In genomic region chr12:71048561-71048960, GRCm38 (mm10) we compare ENCODE assay signal across 8 mouse cellular contexts. TPM values are rescaled to one million over a fixed set of nuclear protein-coding genes. Genes with fewer than 3 reads are reported as not detected.
DNase-seq lines count a peak whose midpoint lies in the region; ATAC-seq and TF ChIP-seq lines count a peak whose summit lies in the region.

No protein-coding gene starts in this region.

- no peak for DNase-seq in heart, postnatal 0 days (ENCODE audit: low spot score)
- no peak for DNase-seq in heart, adult 11 months
- no peak for DNase-seq in MEL (ENCODE audit: low read depth, low spot score)
- DNase-seq in adipocyte (ENCODE audit: low spot score) = no peak
- no peak for DNase-seq in embryo, embryonic 11 days
- DNase-seq in frontal cortex, postnatal 36 days (ENCODE audit: low spot score in 2 of 2) = no peak

- H3K36me3 ChIP-seq in heart, postnatal 0 days (replicated peaks; ENCODE audit: control insufficient read depth, insufficient read depth, low read length) = peaks cover 31% of the 10 kb centered on the region
- H3K36me3 ChIP-seq in MEL (ENCODE audit: control insufficient read depth in 1 of 2, insufficient read depth in 2 of 2, low read length in 2 of 2) = peaks cover 0 to 13% of the 10 kb centered on the region in 2 experiments
- H3K36me3 ChIP-seq in forebrain, embryonic 12.5 days (replicated peaks) = peaks cover 13% of the 10 kb centered on the region
- peaks cover 20% of the 10 kb centered on the region for H3K36me3 ChIP-seq in midbrain, embryonic 12.5 days

- no peak for TF ChIP-seq EP300 in heart, postnatal 0 days (IDR thresholded peaks at IDR 0.05; ENCODE audit: low read depth)
- TF ChIP-seq EP300 in MEL (IDR thresholded peaks at IDR 0.05; ENCODE audit: low read depth in 1 of 2, low read length in 2 of 2) = no peak

- H3K27me3 ChIP-seq in heart, postnatal 0 days (ENCODE audit: control insufficient read depth, insufficient read depth, low read length) = no peaks in the 10 kb centered on the region
- H3K27me3 ChIP-seq in MEL (ENCODE audit: control insufficient read depth in 1 of 2, insufficient read depth in 2 of 2, low read length in 2 of 2) = no peaks in the 10 kb centered on the region
- no peaks in the 10 kb centered on the region for H3K27me3 ChIP-seq in forebrain, embryonic 12.5 days
- H3K27me3 ChIP-seq in midbrain, embryonic 12.5 days = no peaks in the 10 kb centered on the region

- no peak overlapping the region for H3K9ac ChIP-seq in heart, postnatal 0 days (replicated peaks; ENCODE audit: low read depth, low read length)
- no peak overlapping the region for H3K9ac ChIP-seq in MEL (ENCODE audit: control insufficient read depth, low read depth, low read length, poor library complexity, severe bottlenecking)
- H3K9ac ChIP-seq in forebrain, embryonic 12.5 days = peak overlapping the region; percentile 51
- peak overlapping the region; percentile 29; the same call in 1 of the 2 replicates for H3K9ac ChIP-seq in midbrain, embryonic 12.5 days (replicated peaks)

- H3K9me3 ChIP-seq in heart, postnatal 0 days (replicated peaks; ENCODE audit: control insufficient read depth, low read length) = no peaks in the 10 kb centered on the region
- no peaks in the 10 kb centered on the region for H3K9me3 ChIP-seq in MEL (replicated peaks; ENCODE audit: insufficient read depth, low read length)
- H3K9me3 ChIP-seq in forebrain, embryonic 12.5 days = no peaks in the 10 kb centered on the region
- no peaks in the 10 kb centered on the region for H3K9me3 ChIP-seq in midbrain, embryonic 12.5 days

- no peak for ATAC-seq in heart, postnatal 0 days (ENCODE audit: insufficient read depth, low read depth)
- no peak for ATAC-seq in forebrain, embryonic 12.5 days (ENCODE audit: low FRiP score)
- ATAC-seq in midbrain, embryonic 12.5 days (ENCODE audit: low FRiP score, low read depth) = no peak

- peak overlapping the region; percentile 64; the same call in 1 of the 2 replicates for H3K27ac ChIP-seq in heart, postnatal 0 days (ENCODE audit: low read depth)
- H3K27ac ChIP-seq in MEL (ENCODE audit: control insufficient read depth, low read depth, low read length) = peak overlapping the region; percentile 28; the same call in 1 of the 2 replicates
- peak overlapping the region; percentile 97 for H3K27ac ChIP-seq in forebrain, embryonic 12.5 days
- H3K27ac ChIP-seq in midbrain, embryonic 12.5 days (replicated peaks) = peak overlapping the region; percentile 85

- H3K4me1 ChIP-seq in heart, postnatal 0 days (ENCODE audit: control insufficient read depth, insufficient read depth) = peaks cover 19% of the 10 kb centered on the region; the same call in 1 of the 2 replicates
- H3K4me1 ChIP-seq in MEL (ENCODE audit: control insufficient read depth in 1 of 2, insufficient read depth in 2 of 2, low read length in 2 of 2) = peaks cover 5 to 8% of the 10 kb centered on the region in 2 experiments; a peak in 3 of 4 replicates
- H3K4me1 ChIP-seq in forebrain, embryonic 12.5 days = peaks cover 32% of the 10 kb centered on the region
- H3K4me1 ChIP-seq in midbrain, embryonic 12.5 days = peaks cover 24% of the 10 kb centered on the region

- peak overlapping the region; percentile 24 for H3K4me3 ChIP-seq in heart, postnatal 0 days (ENCODE audit: low read depth, low read length)
- 0 out of 4 replicates have a peak overlapping the region, but pooled peaks of 1 of the 2 experiments have one; percentile 2 for H3K4me3 ChIP-seq in MEL (ENCODE audit: control insufficient read depth in 1 of 2, insufficient read depth in 1 of 2, low read depth in 2 of 2, low read length in 2 of 2)
- H3K4me3 ChIP-seq in forebrain, embryonic 12.5 days (replicated peaks) = peak overlapping the region; percentile 33
- H3K4me3 ChIP-seq in midbrain, embryonic 12.5 days = peak overlapping the region; percentile 33

- TF ChIP-seq POLR2A in MEL (IDR thresholded peaks at IDR 0.05; ENCODE audit: control insufficient read depth in 1 of 2, insufficient read depth in 1 of 2, low read depth in 1 of 2, low read length in 2 of 2, poor library complexity in 1 of 2) = no peak

- peak overlapping the region; percentile 49 for H3K4me2 ChIP-seq in heart, postnatal 0 days (ENCODE audit: low read depth, low read length)
- peak overlapping the region; percentile 50 for H3K4me2 ChIP-seq in forebrain, embryonic 12.5 days
- peak overlapping the region; percentile 49 for H3K4me2 ChIP-seq in midbrain, embryonic 12.5 days (replicated peaks)

- no peak for TF ChIP-seq RAD21 in MEL (IDR thresholded peaks at IDR 0.05; ENCODE audit: low read depth, low read length)

- H3K79me2 ChIP-seq in MEL (ENCODE audit: control insufficient read depth, insufficient read depth, low read length, poor library complexity) = no peaks in the 10 kb centered on the region

- WGBS in heart, postnatal 0 days = 21% methylated on average over 1 of the region's 1 CpGs
- WGBS in forebrain, embryonic 12.5 days = 59% methylated on average over 1 of the region's 1 CpGs
- WGBS in midbrain, embryonic 12.5 days = 75% methylated on average over 1 of the region's 1 CpGs

- no peak for TF ChIP-seq CTCF in heart, postnatal 0 days (IDR thresholded peaks at IDR 0.05; ENCODE audit: low read depth)
- no peak for TF ChIP-seq CTCF in MEL (IDR thresholded peaks at IDR 0.05 in 2 of 3, conservative IDR thresholded peaks at IDR 0.05 in 1 of 3; ENCODE audit: control insufficient read depth in 1 of 3, insufficient read depth in 1 of 3, low read depth in 2 of 3, low read length in 3 of 3, poor library complexity in 1 of 3, severe bottlenecking in 1 of 3)

TF ChIP-seq in MEL, 35 proteins besides CTCF, POLR2A, EP300 and RAD21:
- TF ChIP-seq RCOR1 (IDR thresholded peaks at IDR 0.05; ENCODE audit: low read depth, low read length) (no peak), TAL1 (IDR thresholded peaks at IDR 0.05; ENCODE audit: low read length) (no peak), ETS1 (IDR thresholded peaks at IDR 0.05; ENCODE audit: low read depth, low read length) (no peak), MXI1 (IDR thresholded peaks at IDR 0.05; ENCODE audit: low read depth, low read length) (no peak), BHLHE40 (IDR thresholded peaks at IDR 0.05; ENCODE audit: borderline replicate concordance, low read depth, low read length) (no peak), POLR2AphosphoS5 (IDR thresholded peaks at IDR 0.05; ENCODE audit: borderline replicate concordance, low read depth, low read length) (no peak), JUND (IDR thresholded peaks at IDR 0.05; ENCODE audit: low read depth, low read length) (no peak), HCFC1 (IDR thresholded peaks at IDR 0.05; ENCODE audit: low read depth, low read length) (no peak), MAFK (IDR thresholded peaks at IDR 0.05; ENCODE audit: borderline replicate concordance, low read depth, low read length) (no peak), USF1 (IDR thresholded peaks at IDR 0.05; ENCODE audit: low read depth, low read length) (no peak), POLR2AphosphoS2 (IDR thresholded peaks at IDR 0.05; ENCODE audit: low read length) (no peak), TBP (IDR thresholded peaks at IDR 0.05; ENCODE audit: low read depth, low read length) (no peak), CHD1 (IDR thresholded peaks at IDR 0.05; ENCODE audit: low read depth, low read length) (no peak), UBTF (IDR thresholded peaks at IDR 0.05; ENCODE audit: borderline replicate concordance, insufficient read depth, low read depth, low read length) (no peak), NELFE (IDR thresholded peaks at IDR 0.05; ENCODE audit: low read depth, low read length) (no peak), E2F4 (IDR thresholded peaks at IDR 0.05; ENCODE audit: borderline replicate concordance, low read depth, low read length) (no peak), ZNF384 (IDR thresholded peaks at IDR 0.05; ENCODE audit: low read depth, low read length) (no peak), ZKSCAN1 (IDR thresholded peaks at IDR 0.05; ENCODE audit: low read depth, low read length) (no peak)

RNA-seq across cellular contexts. Expression of gene Arid4a, which starts 32.8 kb away (rescaled TPM):
- 3.2 and 6.9 TPM in 2 replicates for total RNA-seq in heart, postnatal 0 days (2014; rRNA removed; ENCODE audit: low replicate concordance)
- polyA plus RNA-seq in heart, postnatal 0 days (2015; fragmentation: Nextera tagmentation; extraction: Ambion mirVana) = 18.1 and 21.4 TPM in 2 replicates
- 6.7 and 7.2 TPM in 2 replicates for total RNA-seq in MEL (2012; rRNA removed)
- 10 to 100 TPM in 1 of 2 experiments, not detected in 1; 13.0 TPM for polyA plus RNA-seq in MEL (2012; ENCODE audit: insufficient read depth in 1 of 2, insufficient read length in 2 of 2, low read depth in 1 of 2, low replicate concordance in 2 of 2, missing spikeins in 1 of 2)
- 41.1 and 41.5 TPM in 2 replicates for polyA plus RNA-seq in forebrain, embryonic 12.5 days (2016; fragmentation: Nextera tagmentation; extraction: Ambion mirVana)
- polyA plus RNA-seq in midbrain, embryonic 12.5 days (2016; fragmentation: Nextera tagmentation; extraction: Ambion mirVana) = 35.8 and 37.1 TPM in 2 replicates

Comparison
In these comparisons a context has a peak if more than half of its experiments do, and no peak if none do; other contexts are left out.
1. H3K27ac ChIP-seq: peak in every context shown above with its lines; median percentile 97 in forebrain, embryonic 12.5 days; 85 in midbrain, embryonic 12.5 days; 64 in heart, postnatal 0 days; 28 in MEL.
2. H3K9ac ChIP-seq: peak in forebrain, embryonic 12.5 days (single experiment) and midbrain, embryonic 12.5 days (single experiment); none in heart, postnatal 0 days (single experiment) and MEL (single experiment).
3. Peak in every context shown above with its lines, with median percentiles within 50 percentile points of each other: H3K4me2 ChIP-seq.